Mouse (Mus musculus) neural tube, embryonic 12.5 days (tissue): Measurements from ENCODE around the gene Ncoa5. TPM values are rescaled to one million over a fixed set of nuclear protein-coding genes. Genes with fewer than 3 reads are reported as not detected.

Experiments
- ATAC-seq: fragments of 200-750 bp; cut with Nextera tagmentation; 2 replicates; pipeline ENCODE4 v1.8.0; 2017; ENCODE audit warnings: low read depth, mild to moderate bottlenecking, moderate TSS enrichment, moderate library complexity; ENCODE audit not compliant: low FRiP score
- H3K27ac ChIP-seq: fragments of 300-500 bp; sonication (generic); 2 replicates; pipeline ENCODE4 v1.5.1; 2016
- H3K27me3 ChIP-seq: fragments of 300-500 bp; sonication (generic); replicated peaks from 2 replicates; pipeline ENCODE4 v1.6.1; 2016; ENCODE audit warnings: mild to moderate bottlenecking
- H3K36me3 ChIP-seq: fragments of 300-500 bp; sonication (generic); 2 replicates; pipeline ENCODE4 v1.6.1; 2016; ENCODE audit warnings: mild to moderate bottlenecking
- H3K4me1 ChIP-seq: fragments of 300-500 bp; sonication (generic); 2 replicates; pipeline ENCODE4 v1.6.1; 2016
- H3K4me2 ChIP-seq: fragments of 300-500 bp; sonication (generic); replicated peaks from 2 replicates; pipeline ENCODE4 v1.6.1; 2016; ENCODE audit warnings: mild to moderate bottlenecking
- H3K4me3 ChIP-seq: fragments of 300-500 bp; sonication (generic); 2 replicates; pipeline ENCODE4 v1.5.1; 2016
- H3K9ac ChIP-seq: fragments of 300-500 bp; sonication (generic); 2 replicates; pipeline ENCODE4 v1.6.1; 2016; ENCODE audit warnings: mild to moderate bottlenecking
- H3K9me3 ChIP-seq: fragments of 300-500 bp; sonication (generic); 2 replicates; pipeline ENCODE4 v1.6.1; 2016; ENCODE audit warnings: mild to moderate bottlenecking
- WGBS: fragments of 180-500 bp; shearing (Covaris S2); methylation state at CpG from one replicate; pipeline ENCODE4 v1.1.7; 2016; 5-methylcytosine and 5-hydroxymethylcytosine counted together
- polyA plus RNA-seq: library from polyadenylated mRNA; unstranded; fragments of >200 nt; fragmentation: Nextera tagmentation; extraction: Ambion mirVana; gene quantifications from 2 replicates; pipeline ENCODE4 v1.2.1, GENCODE M21; 2016

Gene Ncoa5
- polyA plus RNA-seq, 1 experiment from 2014 or later = 123 TPM

- H3K4me2 ChIP-seq = no peak overlapping the region
- no peak overlapping the region for H3K27ac ChIP-seq
- no peaks in the 10 kb centered on the region for H3K27me3 ChIP-seq
- H3K9me3 ChIP-seq = no peaks in the 10 kb centered on the region
- no peak for ATAC-seq
- H3K4me3 ChIP-seq = no peak overlapping the region
- H3K4me1 ChIP-seq = no peaks in the 10 kb centered on the region
- H3K9ac ChIP-seq = no peak overlapping the region
- H3K36me3 ChIP-seq = peaks cover 99% of the 10 kb centered on the region
- WGBS = 95% methylated on average over 4 of the region's 4 CpGs
These were observed 27.9 kb downstream of the Ncoa5 start for GRCm38 (mm10) chr2:165006813-165007212.

DNA sequence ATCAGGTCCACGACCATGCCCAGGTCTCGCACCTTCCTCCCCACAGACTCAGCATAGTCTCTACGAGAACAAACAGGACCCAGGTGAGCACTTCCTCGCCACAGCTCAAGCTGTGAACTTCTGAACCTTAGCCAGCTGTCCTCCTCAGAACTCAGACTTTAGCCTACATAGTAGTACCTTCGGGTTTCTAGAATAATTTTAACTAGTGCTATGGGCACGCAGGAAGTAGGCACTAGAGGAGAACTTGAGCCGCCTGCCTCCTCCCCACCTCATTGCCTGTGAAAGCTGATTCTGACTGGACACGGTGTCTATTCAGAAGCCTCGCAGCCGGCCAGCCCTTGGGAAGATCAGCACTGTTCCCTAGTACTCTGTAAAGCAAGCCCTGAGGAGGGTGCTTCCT lies 30.4 kb downstream of the Ncoa5 start:
- Histone ChIP-seq H3K9ac (no peak overlapping the region), H3K9me3 (no peaks in the 10 kb centered on the region), H3K4me1 (no peaks in the 10 kb centered on the region), H3K4me3 (no peak overlapping the region), H3K27ac (no peak overlapping the region), H3K27me3 (peaks cover 3% of the 10 kb centered on the region), H3K36me3 (peaks cover 98% of the 10 kb centered on the region), H3K4me2 (no peak overlapping the region)
- 90% methylated on average over 10 of the region's 10 CpGs for WGBS
- ATAC-seq = no peak

DNA sequence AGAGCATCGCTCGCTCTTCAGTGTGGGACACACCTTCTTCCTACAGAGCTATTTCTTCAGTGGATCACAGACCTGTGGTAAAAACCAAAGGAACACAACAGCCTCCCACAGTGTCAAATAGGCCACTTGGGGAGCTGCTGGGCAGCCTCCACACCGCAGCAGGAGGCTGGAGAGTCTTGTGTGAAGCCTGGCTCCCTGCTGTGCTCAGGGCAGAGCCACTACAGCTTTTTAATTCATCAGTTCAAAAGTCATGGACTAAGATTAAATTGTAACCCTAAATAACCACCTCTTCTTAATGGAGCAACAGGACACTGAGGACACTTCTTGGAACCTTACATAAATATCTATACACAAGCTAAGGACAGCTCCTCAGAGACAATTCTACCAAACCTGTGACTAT lies 31.6 kb downstream of the Ncoa5 start:
- ATAC-seq = no peak
- Histone ChIP-seq H3K4me1 (peaks cover 7% of the 10 kb centered on the region), H3K4me2 (no peak overlapping the region), H3K27ac (no peak overlapping the region), H3K27me3 (peaks cover 14% of the 10 kb centered on the region), H3K36me3 (peaks cover 92% of the 10 kb centered on the region), H3K4me3 (no peak overlapping the region), H3K9me3 (no peaks in the 10 kb centered on the region), H3K9ac (no peak overlapping the region)
- WGBS = 82% methylated on average over 3 of the region's 3 CpGs

DNA sequence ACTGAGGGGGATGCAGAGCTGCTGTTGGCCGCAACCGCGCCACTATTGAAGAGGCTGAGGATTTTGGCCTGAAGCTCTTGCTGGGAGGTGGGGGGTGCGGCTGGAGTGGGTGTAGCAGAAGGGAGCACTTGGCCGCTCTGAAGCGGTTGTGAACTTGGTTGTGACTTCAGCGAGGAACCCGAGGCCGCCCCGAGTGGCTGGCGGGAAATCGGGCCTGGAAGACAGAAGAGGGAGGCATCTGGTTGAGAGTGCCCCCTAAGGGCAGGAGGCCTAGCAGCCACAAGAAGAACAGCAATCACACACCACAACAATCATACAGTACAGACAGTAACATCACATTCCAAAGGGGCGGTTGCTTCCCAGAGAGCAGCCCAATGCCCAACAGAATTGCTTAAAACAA lies 32.7 kb downstream of the Ncoa5 start:
- Histone ChIP-seq H3K36me3 (peaks cover 81% of the 10 kb centered on the region), H3K4me1 (peaks cover 16% of the 10 kb centered on the region), H3K27ac (no peak overlapping the region), H3K4me2 (no peak overlapping the region), H3K9me3 (no peaks in the 10 kb centered on the region), H3K27me3 (peaks cover 26% of the 10 kb centered on the region), H3K9ac (no peak overlapping the region), H3K4me3 (no peak overlapping the region)
- WGBS = 95% methylated on average over 13 of the region's 13 CpGs
- ATAC-seq = no peak

GRCm38 (mm10) chr2:164997721-164998428 lies 36.8 kb downstream of the Ncoa5 start:
- Histone ChIP-seq H3K4me2 (peak overlapping the region; percentile 59), H3K9ac (peak overlapping the region; percentile 48), H3K4me3 (peak overlapping the region; percentile 22), H3K27ac (no peak overlapping the region), H3K27me3 (peaks cover 34% of the 10 kb centered on the region), H3K9me3 (no peaks in the 10 kb centered on the region), H3K4me1 (peaks cover 16% of the 10 kb centered on the region), H3K36me3 (peaks cover 43% of the 10 kb centered on the region)
- ATAC-seq = no peak
- WGBS = 2% methylated on average over 52 of the region's 52 CpGs

DNA sequence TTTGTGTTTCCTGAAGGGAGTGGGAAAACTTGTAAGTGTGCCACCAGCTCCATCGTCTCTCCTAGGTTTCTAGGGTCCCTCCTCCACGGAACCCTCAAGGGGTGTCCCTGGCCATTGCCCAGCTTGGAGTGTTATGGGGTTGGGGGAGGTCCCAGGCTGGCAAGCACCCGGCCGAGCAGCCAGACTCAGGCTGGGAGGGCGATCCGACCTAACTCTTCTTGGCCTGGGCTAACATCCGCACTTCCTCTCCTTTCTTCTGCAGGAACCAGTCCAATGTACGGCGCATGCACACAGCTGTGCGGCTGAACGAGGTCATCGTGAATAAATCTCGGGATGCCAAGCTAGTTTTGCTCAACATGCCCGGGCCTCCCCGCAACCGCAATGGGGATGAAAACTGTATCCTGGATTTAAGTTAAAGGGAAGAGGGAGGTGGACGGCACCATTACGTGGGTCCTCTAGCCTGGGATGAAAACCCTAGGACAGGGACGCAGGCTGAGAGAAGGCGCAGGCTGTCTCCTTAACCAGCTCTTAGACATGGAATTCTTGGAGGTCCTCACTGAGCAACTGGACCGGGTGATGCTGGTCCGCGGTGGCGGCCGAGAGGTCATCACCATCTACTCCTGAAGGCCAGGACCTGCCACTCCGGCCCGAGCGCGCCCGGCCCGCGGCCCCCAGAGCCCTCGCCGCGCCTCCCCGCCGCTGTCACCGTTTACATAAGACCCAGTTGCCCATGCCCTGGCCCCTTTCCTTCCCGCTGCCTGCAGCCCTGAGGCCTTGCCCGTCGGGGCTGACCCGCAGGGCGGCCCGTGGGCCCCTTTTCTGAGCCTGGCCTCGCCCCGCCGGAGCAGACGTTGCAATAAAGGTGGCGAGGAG lies 37.6 kb downstream of the Ncoa5 start:
- H3K27me3 ChIP-seq = peaks cover 34% of the 10 kb centered on the region
- ATAC-seq = no peak
- peak overlapping the region; percentile 59 for H3K4me2 ChIP-seq
- H3K9me3 ChIP-seq = no peaks in the 10 kb centered on the region
- 9% methylated on average over 49 of the region's 49 CpGs for WGBS
- peaks cover 35% of the 10 kb centered on the region for H3K36me3 ChIP-seq
- no peak overlapping the region for H3K27ac ChIP-seq
- peak overlapping the region; percentile 48 for H3K9ac ChIP-seq
- peaks cover 16% of the 10 kb centered on the region for H3K4me1 ChIP-seq
- peak overlapping the region; percentile 22 for H3K4me3 ChIP-seq

GRCm38 (mm10) chr2:164995976-164996375 lies 38.7 kb downstream of the Ncoa5 start:
- Histone ChIP-seq H3K4me2 (no peak overlapping the region), H3K9me3 (no peaks in the 10 kb centered on the region), H3K36me3 (peaks cover 24% of the 10 kb centered on the region), H3K27ac (no peak overlapping the region), H3K27me3 (peaks cover 34% of the 10 kb centered on the region), H3K4me1 (peaks cover 16% of the 10 kb centered on the region), H3K4me3 (no peak overlapping the region), H3K9ac (no peak overlapping the region)
- 76% methylated on average over 11 of the region's 11 CpGs for WGBS
- no peak for ATAC-seq

DNA sequence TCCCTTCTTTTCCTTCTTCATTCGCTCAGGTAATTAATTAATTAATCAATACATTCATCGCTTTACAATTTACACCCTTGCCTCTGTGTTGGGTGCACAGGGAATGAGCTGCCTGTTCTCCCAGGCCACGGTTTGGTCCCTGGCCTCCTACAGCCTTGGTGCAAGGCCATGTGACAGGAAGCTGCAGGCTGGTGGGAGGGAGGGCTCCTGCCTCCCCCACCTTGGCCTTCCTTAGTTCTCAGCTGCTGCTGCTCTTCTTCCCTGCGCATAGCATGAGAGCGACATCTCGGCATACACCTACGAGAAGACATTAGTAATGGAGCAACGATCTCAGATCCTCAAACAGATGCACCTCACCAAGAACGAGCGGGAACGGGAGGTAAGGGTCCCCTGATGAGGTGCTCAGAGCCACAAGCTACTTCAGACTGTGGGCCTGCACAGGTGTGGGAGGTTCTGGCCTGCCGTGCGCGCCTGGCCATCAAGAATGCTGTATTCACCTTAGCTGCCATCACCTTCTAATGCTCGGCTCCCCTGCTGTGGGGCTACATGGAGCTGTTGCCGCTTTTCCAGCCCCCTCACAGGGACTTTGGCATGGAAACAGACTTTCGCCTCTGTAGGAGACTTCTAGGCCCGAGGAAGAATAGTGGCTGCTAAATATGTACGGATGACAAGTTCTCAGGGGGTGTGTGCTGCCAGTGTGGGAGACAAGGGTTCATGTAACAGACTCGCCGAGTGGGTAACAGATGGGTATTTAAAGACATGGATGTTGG lies 39.8 kb downstream of the Ncoa5 start:
- H3K27me3 ChIP-seq = peaks cover 34% of the 10 kb centered on the region
- WGBS = 61% methylated on average over 21 of the region's 21 CpGs

GRCm38 (mm10) chr2:164994156-164994555 lies 40.5 kb downstream of the Ncoa5 start:
- peaks cover 30% of the 10 kb centered on the region for H3K27me3 ChIP-seq
- no peak overlapping the region for H3K4me2 ChIP-seq
- no peak overlapping the region for H3K27ac ChIP-seq
- no peak for ATAC-seq
- no peak overlapping the region for H3K4me3 ChIP-seq
- H3K9ac ChIP-seq = no peak overlapping the region
- H3K4me1 ChIP-seq = peaks cover 16% of the 10 kb centered on the region
- H3K36me3 ChIP-seq = peaks cover 8% of the 10 kb centered on the region; the same call in 1 of the 2 replicates
- 86% methylated on average over 11 of the region's 11 CpGs for WGBS
- H3K9me3 ChIP-seq = no peaks in the 10 kb centered on the region

More for the DNA sequence above, 39.8 kb downstream of the Ncoa5 start:
- Histone ChIP-seq H3K4me1 (peaks cover 16% of the 10 kb centered on the region), H3K9me3 (no peaks in the 10 kb centered on the region), H3K27ac (no peak overlapping the region), H3K4me3 (no peak overlapping the region), H3K36me3 (peaks cover 13% of the 10 kb centered on the region; the same call in 1 of the 2 replicates), H3K4me2 (no peak overlapping the region), H3K9ac (no peak overlapping the region)
- ATAC-seq = no peak

DNA sequence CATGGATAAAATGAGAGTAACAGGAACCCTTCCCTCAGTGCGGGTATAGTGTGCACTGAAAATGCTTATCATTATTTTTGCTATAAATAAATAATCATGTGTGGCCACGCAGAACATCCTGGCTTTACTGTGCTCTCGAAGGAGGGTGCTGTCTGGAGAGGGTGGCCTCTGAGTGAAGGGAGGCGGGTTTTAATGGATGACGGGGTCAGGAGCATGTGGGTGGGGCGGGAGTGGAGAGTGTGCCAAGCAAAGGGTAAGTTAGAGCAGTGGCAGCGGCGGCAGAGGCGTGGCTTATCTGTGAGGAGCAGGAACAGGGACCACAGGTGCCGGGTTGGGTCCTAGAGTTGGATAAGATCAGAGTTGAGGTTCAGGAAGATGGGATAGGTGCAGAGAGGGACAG lies 42.9 kb downstream of the Ncoa5 start:
- no peaks in the 10 kb centered on the region for H3K9me3 ChIP-seq
- no peak for ATAC-seq
- H3K27ac ChIP-seq = no peak overlapping the region
- H3K27me3 ChIP-seq = peaks cover 7% of the 10 kb centered on the region
- WGBS = 44% methylated on average over 10 of the region's 10 CpGs
- 0 out of 2 replicates have a peak, but pooled peaks cover 3% of the 10 kb centered on the region for H3K4me1 ChIP-seq
- H3K36me3 ChIP-seq = peaks cover 2% of the 10 kb centered on the region; the same call in 1 of the 2 replicates
- no peak overlapping the region for H3K4me3 ChIP-seq
- H3K4me2 ChIP-seq = no peak overlapping the region
- H3K9ac ChIP-seq = no peak overlapping the region

DNA sequence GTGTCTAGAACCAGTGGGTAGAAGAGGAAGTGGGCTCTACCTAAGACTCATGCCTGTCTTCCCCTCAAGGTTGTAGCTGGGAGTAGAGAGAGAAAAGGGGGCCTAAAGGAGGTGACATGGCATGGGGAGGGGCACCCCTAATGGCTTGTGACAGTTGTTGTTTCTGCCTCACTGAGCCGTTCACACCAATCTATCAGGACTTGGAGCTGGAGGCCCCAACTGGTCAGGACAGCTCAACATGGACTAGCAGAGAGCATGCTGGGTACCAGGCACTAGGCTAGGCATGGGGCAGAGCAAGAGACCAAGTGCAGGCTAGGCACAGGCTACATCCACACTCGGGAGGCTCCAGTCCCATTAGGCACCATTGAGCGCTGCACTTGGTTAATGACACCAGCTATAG lies 43.6 kb downstream of the Ncoa5 start:
- Histone ChIP-seq H3K36me3 (peaks cover 2% of the 10 kb centered on the region; the same call in 1 of the 2 replicates), H3K4me3 (no peak overlapping the region), H3K9ac (no peak overlapping the region), H3K9me3 (no peaks in the 10 kb centered on the region), H3K4me1 (0 out of 2 replicates have a peak, but pooled peaks cover 3% of the 10 kb centered on the region), H3K27me3 (peaks cover 1% of the 10 kb centered on the region; the same call in 1 of the 2 replicates), H3K4me2 (no peak overlapping the region), H3K27ac (no peak overlapping the region)
- WGBS = 81% methylated on average over 3 of the region's 3 CpGs
- no peak for ATAC-seq

GRCm38 (mm10) chr2:164988777-164989176 lies 45.9 kb downstream of the Ncoa5 start:
- H3K27me3 ChIP-seq = no peaks in the 10 kb centered on the region
- WGBS = 74% methylated on average over 13 of the region's 13 CpGs
- H3K36me3 ChIP-seq = no peaks in the 10 kb centered on the region
- no peak overlapping the region for H3K4me2 ChIP-seq
- H3K27ac ChIP-seq = no peak overlapping the region
- ATAC-seq = no peak
- H3K4me3 ChIP-seq = no peak overlapping the region
- H3K4me1 ChIP-seq = 0 out of 2 replicates have a peak, but pooled peaks cover 3% of the 10 kb centered on the region
- H3K9me3 ChIP-seq = no peaks in the 10 kb centered on the region
- H3K9ac ChIP-seq = no peak overlapping the region
